Mouse (Mus musculus): Measurements from ENCODE around the gene Slc2a9.

- no peak for TF ChIP-seq CTCF (IDR thresholded peaks at IDR 0.05; ENCODE audit: borderline replicate concordance, insufficient read depth, low read length)
- TF ChIP-seq POLR2A (IDR thresholded peaks at IDR 0.05; ENCODE audit: low read depth, low read length), result no peak
Measured at GRCm38 (mm10) chr5:38365521-38365920, 137.4 kb downstream of the Slc2a9 start.
